Mouse (Mus musculus) mesoderm, embryonic 11.5 days (tissue): ENCODE data around the gene Lgr4.

ENCODE experiments used
- DNase-seq: peaks from one replicate; pipeline ENCODE4 v3.0.0-alpha.2; 2012; ENCODE audit warnings: low read depth, low spot score

Gene Lgr4

DNA sequence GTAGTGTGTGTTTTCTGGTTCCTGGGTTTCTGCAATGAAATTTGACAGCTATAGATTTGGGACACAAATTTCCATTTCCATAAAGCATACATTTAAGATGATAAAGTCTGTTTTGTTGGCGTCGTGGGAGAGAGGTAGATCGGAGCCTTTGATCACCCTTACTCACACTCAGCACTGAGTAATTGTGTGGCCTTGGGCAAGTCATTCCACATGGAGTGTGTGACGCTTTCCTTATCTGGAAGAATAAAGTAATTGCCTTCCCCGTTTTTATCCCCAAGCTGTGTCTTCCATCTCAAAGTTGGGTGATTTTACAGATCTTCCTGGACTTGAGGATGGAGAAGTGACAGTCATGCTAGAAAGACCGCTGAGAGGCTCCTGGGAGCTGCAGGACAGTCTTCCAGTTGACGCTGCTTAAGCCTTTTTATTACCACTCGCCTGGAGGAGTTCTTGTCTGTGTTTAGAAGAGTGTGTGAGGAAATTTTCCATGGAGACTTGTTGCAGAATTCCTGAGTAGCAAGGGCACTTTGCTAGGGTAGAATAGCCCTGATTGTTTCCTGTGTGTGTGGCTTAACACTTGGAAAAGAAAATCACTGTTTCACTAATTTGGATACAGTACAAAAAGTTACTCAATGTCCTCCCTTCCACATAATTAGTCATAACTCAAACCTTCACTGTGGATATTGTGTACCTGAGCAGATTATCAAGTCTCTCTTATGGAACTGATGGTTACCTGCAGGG, 4.0 kb downstream of the Lgr4 start:
- no peak for DNase-seq

DNA sequence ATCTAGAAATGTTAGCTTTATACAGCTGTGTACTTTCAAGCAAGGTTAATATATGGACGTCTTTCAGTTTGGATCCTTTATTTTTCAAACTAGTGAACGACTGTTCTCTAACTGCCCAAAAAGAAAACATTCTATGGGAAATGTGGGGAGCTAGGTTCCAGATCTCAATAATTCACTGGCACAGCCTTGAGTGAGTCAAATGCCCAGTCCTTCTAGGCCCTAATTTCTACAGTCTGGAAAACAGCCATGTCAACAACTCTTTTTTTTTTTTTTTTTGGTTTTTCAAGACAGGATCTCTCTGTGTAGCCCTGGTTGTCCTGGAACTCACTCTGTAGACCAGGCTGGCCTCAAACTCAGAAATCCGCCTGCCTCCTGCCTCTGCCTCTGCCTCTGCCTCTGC, 4.9 kb downstream of the Lgr4 start:
- no peak for DNase-seq

DNA sequence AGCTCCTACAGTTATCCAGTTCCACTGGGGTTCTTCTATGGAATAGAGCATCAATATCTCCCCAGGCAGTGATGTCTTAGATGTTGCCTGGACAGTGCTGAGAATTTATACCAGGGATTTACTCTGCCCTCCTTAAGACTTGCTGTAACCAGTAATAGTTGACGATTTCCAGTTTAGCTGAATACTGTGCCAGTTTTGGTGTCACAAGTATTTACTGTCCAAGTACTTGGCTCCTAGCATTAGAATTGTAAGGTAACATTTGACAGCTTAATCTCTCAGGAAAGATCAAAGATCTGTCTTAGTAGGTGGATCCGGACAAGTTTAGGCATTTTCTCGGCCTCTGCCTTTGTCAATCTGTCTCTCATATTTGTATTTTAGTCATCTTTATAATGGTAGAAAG, 5.6 kb downstream of the Lgr4 start:
- DNase-seq, result no peak

DNA sequence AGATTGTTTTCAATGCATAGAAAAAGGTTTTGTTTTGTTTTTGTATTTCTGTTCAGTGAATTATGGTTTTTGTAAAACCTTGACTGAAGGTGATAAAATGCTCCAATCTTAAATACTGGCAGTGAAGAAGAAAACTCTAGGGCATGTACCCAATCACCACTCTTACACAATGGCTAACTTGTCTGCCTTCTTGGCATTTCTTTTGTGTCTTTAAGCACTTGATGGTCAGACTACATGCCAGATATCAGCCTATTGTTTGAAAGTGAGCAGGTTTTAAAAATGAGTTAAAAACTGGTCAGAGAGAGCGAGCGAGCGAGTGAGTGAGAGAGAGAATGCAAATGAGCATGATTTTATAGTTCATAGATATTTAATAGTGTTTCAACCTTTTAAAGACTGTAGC, 6.5 kb downstream of the Lgr4 start:
- no peak for DNase-seq

DNA sequence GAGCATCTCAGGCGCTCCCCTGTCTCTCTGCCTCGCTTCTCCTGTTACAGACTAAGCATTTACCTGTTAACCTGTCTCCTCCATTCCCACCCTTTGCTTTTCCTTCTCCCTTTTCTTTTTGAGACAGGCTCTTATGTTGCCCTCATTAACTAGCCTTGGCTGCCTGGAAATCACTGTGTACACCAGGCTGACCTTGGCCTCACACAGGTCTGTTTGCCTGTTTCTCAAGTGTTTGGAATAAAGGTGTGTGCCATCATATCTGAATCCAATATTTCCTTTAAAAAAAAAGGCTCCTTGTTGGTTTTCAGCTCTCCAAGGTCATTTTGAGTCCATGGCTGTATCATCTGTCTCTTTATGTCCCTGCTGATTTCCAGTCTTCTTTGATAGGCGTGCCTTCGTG, 9.5 kb downstream of the Lgr4 start:
- DNase-seq, result no peak

DNA sequence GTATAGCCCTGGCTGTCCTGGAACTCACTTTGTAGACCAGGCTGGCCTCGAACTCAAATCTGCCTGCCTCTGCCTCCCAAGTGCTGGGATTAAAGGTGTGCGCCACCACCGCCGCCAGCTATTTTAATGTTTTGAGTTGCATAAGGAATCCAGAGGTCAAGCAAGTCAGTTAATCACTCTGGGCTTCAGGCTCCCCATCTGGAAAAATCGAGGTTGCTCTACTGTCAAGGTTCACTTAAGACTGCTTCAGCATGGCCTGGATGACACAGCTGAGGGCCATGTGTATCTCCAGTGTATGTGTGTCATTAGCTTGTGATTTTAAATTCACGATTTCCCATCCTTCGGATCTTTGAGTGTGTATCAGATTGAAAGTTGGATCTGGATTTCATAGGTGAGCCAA, 10.0 kb downstream of the Lgr4 start:
- DNase-seq, result peak; percentile 61

DNA sequence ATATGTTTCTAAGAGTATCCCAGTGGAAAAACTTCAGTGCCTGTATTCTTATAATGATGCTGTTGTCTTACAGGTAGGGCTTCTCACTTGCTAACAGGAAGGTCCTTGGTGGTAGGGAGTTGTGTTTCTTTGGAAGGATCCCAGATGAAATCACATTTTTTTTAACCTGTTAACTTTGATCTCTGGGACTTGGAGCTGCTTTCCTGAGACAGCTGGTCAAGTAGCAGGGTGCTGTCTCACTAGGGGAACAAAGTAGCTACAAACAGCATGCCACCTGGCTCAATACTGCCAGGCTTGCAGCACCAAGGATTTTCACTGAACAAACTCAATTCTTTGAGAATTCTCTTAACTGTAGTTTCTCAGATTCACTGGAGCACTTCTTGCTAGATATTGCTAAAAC, 10.4 kb downstream of the Lgr4 start:
- no peak for DNase-seq

DNA sequence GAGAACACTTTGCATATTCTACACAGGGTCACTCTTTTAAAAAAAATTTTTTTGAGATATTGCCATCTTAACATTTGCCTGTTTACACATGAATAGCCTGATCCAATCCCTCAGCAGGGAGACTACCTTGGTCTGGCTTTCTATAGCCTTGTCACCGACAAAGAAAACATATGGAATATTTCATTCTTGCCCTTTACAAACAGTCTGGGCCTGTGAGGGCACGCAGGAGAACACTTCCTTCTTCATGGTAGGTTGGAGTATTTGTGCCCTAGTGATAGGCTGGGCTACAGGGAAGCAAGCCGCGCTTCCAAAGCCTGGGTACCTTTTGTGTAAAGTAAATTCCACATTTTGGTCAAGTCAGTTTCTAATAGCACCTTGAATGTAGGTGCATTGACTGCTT, 11.3 kb downstream of the Lgr4 start:
- DNase-seq, result no peak

DNA sequence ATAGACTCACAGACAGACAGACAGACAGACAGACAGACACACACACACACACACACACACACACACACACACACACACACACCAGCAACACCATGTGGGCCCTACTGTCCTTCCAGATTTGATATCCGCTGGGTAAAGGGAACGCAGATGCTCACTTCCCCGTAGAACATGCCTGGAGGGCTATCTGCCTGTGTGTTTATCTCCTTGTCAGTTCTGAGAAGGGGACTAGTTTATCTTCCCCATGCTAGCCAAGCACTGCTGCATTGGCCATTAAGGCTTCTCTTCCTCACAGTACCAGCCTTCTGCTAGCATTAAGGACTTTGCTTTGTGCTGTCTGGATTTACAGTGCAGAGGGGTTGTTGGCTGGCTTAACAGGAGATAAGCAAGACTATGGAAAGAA, 11.8 kb downstream of the Lgr4 start:
- no peak for DNase-seq

DNA sequence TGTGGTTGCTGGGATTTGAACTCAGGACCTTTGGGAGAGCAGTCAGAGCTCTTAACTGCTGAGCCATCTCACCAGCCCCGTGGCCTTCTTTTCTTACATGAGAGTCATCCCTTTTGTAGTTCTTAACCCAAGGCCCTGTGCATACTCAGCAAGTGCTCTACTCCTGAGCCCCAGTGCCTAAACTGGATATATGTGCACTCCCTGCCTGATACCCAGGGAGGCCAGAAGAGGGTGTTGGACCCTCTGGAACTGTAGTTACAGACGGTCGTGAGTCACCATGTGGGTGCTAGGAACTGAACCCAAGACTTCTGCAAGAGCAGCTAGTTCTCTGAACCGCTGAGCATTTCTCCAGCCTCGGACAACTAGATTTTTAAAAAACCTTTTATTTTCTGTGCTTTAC, 12.9 kb downstream of the Lgr4 start:
- DNase-seq, result no peak

DNA sequence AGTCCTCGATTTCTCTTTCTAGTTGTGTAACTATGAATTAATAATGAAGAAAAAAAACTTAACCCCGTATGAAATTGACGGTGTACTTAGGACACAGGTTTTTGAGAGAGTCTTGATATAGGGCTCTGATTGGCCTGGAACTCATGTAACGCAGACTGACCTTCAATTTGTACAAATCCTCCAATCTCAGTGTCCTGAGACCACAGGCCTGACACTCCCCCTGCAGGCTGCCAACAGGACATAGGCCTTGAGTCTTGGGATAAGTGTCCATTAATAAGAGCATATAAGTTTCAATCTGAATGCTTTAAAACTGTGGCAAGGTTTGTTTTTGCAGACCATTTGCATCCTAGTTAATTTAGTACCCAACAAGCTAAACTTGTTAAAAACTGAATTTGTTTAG, 13.3 kb downstream of the Lgr4 start:
- DNase-seq, result no peak

DNA sequence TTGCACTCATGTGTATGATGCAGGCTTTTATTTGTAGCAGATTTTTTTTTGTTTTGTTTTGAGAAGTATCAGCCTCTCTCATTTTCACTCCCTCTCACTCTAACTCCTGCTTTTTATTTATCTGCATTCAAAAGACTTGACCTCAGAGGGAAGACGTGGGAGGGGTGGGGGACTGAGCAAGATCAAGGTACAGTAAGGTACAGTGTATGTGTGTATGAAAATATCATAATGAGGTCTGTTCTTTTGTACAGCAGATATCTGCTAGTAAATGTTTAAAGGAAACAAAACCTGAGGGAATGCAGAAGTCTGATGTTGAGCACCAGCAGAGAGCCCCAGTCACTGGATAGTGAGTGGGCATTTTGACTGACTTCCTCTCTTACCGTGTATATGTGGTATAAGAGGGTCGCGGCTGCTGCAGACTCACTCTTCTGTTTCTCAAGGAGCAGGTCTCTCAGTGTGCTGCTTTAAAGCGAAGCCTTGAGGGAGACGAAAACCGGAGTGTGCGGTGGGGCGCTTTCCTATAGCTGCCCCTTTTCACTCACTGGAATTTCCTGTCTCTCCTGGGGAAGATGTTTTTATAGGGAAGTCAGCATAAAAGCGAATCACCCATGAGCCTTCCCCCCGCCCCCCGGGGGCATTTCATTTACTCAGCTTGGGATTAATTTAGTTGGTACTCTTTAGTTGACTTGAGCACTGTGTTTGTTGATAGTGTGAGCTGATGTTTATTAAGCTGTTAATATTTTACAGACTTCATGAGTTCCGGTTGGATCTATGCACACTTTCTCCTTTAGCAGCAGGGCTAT, 14.7 kb downstream of the Lgr4 start:
- DNase-seq, result no peak

DNA sequence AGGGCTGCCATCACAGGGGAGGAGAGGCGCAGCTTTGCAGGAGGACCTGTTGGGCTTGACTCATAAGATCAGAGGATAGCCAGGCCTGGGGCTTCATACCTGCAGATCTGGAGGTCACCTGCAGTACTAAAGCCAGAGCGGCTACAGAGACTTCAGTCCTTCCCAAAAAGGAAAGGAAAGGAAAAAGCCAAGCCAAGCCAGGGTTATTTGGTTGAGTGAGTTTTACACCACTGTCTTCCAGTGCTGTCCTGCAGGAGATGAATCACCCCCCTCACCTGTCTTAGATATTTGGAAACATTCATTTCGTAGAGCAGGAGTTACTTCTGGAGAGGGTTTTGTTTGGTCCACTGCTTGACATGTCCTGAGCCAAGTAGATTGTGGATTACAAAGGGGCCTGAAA, 15.7 kb downstream of the Lgr4 start:
- DNase-seq, result no peak

DNA sequence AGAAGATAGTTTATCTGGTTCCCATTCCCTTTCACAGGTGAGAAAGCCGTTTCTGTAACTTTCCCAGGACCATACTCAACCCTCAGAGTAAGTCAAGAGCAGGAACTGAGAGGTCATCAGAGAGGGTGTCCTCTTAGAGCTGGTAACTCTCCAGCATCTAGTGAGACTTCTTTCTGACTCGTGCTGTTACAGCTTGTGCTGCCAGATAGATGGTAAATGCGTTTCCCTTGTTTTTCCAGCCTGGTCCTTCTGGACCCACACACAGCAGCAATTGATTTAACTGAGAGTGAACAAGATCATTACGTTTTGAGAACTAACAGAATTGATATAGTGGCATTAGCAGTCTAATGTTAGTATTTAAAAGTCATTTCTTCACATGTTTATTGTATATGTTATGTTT, 16.6 kb downstream of the Lgr4 start:
- no peak for DNase-seq

DNA sequence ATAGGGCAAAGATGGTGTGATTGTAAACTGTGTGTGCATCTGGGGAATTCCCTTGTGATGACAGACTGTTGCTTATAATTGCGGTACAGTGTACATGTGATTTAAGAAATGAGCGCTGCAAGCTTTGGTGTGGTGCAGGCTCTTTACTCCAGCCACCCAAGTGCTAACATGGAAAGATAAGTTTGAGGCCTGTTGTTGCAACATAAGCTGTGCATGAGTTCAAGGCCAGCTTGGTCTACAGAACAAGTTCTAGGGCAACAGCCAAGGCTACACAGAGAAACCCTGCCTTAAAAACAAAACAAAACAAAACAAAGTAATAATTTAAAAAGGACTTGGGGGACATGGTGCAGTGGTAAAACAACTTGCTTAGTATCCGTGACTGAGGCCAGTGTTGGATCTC, 17.7 kb downstream of the Lgr4 start:
- no peak for DNase-seq

DNA sequence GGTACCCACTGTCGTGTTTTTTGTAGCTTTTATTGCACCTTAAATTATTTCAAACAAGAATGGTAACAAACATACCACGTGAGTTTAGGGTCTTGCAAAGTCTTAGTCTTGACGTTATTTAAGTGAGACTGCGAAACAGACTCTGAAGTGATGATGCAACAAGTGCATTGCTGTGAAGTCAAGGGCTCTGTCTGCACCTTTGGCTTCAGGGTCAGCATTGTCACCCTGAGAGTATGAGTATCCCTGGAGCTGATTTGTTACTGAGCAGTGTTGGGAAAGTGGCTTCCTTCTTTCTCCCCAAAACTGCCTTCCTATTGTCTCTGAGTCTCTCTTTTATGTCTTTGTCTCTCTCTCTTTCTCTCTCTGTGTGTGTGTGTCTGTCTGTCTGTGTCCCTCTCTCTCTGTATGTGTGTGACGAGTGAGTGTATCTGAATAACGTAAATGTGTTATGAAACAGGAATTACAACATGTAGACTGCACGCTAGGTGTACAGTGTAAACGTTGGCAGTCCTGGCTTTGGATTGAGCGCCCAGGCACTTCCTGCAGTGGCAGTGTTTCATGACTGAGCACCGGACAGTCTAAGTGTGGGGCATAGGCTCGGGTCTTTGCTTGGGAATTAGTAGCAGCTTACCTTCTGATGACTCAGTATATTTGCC, 18.4 kb downstream of the Lgr4 start:
- no peak for DNase-seq

DNA sequence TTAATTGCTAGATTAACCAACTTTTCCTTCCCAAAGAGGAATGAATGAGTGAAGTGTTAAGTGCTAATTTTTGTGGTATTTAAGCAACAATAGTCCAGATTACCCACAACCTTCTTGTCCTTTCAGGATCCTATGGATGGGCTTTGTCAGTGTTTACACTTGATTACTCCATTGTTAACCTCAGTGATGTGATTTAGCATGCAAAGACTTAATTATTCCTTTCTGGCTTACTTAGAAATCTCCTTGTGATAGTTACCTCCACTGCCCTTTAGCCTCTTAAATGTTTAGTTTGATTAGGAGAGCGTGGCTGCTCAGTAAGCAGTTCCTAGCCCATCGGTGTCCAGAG, 18.9 kb downstream of the Lgr4 start:
- DNase-seq, result no peak

DNA sequence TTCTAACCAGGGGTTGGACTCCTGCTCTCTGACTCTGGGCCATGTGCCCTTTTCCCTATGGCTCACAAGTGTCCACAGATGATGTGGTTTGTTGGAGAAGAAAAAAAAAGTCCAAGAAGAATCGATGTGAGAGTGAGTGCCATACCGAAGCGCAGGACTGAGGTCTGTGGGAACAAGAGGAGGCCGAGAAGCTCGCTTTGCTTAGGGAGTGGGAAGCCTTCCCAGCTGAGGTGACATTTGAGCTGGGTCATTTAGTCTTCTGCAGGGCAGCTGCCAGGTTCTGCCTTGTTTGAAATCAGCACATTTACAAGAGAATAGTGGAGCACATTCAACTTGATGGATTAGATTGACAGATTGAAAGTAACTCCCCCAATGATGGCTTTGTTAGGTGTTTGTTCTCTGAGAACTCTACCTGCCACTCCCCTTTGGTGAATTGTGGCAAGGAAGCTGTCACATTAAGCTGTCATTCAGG, 24.6 kb downstream of the Lgr4 start:
- DNase-seq, result peak; percentile 70

DNA sequence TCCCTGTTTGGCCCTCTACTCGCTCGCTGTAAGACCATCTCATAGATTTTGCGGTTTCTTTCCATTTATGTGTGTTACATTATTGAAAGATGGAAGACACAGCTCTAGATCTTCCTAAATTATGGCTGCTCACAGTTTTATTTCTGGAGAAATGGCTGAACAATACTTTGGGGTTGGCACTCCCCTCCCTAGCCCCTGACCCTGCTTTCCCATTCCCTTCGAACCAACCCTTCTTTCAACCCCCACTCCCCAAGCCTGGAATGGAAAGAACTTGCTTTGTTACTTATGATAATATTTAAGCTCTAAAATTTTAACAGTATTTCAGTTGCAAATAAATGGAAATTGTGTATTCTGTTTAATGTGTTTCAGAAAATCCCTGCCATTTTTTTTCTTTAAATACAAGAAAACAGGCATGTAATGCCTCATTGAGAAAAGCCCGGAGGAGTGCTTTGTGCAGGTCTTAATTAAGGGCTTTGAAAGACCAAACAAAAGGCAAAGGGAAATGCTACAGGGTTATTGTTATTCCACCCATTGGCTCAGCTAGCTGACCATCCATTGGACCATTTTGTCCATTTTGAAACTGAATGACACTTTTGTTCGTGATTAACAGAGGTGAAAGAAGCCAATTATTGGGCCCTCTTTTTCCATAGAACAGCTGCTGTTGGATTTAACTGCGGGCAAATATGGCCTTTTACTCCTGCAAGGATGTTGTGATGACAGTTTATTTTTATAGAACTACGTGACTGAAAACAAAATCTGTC, 25.5 kb downstream of the Lgr4 start:
- DNase-seq, result peak; percentile 64

DNA sequence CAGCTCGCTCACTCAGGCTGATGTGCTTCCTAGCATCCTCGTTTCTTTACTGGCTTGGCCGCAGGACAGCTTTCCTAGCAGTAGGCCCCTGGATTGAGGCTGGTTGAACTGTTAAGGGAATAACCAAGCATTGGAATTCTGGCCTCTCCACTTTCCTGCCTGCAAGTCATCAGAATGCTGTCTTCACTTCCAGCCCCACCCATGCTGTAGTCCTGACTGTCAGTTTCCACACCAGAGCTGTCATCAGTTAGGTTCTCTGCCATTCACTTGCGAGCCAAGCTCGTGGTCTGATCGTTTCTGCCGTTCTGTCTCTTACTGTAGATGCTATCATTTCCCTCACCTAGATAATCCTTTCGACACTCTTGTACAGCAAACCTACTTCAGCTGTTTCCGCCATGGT, 27.5 kb downstream of the Lgr4 start:
- DNase-seq, result no peak

DNA sequence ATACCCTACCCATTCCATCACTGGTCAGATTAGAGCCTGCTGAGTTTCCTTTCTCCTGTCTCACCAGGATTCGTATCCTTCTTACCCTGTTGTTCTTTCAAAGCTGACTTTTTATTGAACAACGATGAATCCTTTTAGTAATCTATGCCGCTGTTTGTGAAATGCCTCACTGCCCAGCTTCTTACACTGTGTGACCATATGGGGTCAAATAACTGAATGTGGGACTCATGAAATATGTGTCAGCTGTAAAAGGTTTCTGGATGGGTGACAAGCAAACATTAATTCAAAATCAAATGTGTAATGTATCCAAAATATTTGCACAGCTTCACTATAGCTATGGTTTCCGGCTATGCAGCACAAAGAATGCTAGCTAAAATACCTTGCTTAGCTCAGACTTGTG, 28.1 kb downstream of the Lgr4 start:
- DNase-seq, result no peak

DNA sequence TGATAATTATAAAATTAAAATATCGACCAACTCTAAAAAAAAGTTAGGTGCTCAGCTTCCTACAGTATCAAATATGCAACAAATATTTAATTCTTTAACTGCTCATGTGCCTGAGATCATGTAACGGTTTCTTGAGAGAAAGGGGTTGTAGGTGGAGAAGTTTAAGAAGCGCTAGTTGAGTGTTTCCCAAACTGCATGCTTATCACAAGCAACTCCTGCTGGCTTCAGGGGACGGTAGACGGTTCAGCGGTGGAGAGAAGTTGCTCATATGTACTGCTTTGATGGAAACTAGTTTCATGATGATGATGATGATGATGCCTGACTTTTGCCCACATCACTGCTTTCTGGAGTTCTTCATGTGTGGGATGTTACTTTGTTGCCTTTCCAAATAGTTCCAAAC, 29.0 kb downstream of the Lgr4 start:
- no peak for DNase-seq
